Mouse (Mus musculus) CD4-positive, CD25-positive, alpha-beta regulatory T cell, adult 9 weeks (primary cell): ENCODE data around the gene Fam47e. TPM values are rescaled to one million over a fixed set of nuclear protein-coding genes. Genes with fewer than 3 reads are reported as not detected.

Experiments
- polyA plus RNA-seq: library from polyadenylated mRNA; unstranded; fragments of 100-300 nt; shearing (Covaris generic); gene quantifications from one replicate; pipeline ENCODE4 v1.2.1, GENCODE M21; 2017

Fam47e gene
- polyA plus RNA-seq = not detected

GRCm38 (mm10) chr5:92554891-92555511 is at the start of gene Fam47e:
Gene Fam47e, plus strand, starts transcription at chr5:92555069.

GRCm38 (mm10) chr5:92506733-92507132 is 48.1 kb upstream of the Fam47e start, which contains the start of gene Scarb2:
Gene Scarb2, minus strand, starts transcription at chr5:92506833.

GRCm38 (mm10) chr5:92602691-92603690 is 48.1 kb downstream of the Fam47e start, which contains the start of gene Stbd1:
Gene Stbd1, plus strand, starts transcription at chr5:92603041.

Other genes starting within 250 kb of the Fam47e start
- gene Sdad1, start 244.6 kb upstream of the Fam47e start, polyA plus RNA-seq = 70.1 TPM
- 0.12 TPM for gene Cxcl9, start 227.0 kb upstream of the Fam47e start, polyA plus RNA-seq
- 8.7 TPM for gene Art3, start 223.2 kb upstream of the Fam47e start, polyA plus RNA-seq
- 16.9 TPM for gene Cxcl10, start 206.2 kb upstream of the Fam47e start, polyA plus RNA-seq
- 53.3 TPM for gene Nup54, start 119.8 kb upstream of the Fam47e start, polyA plus RNA-seq
- 11.9 TPM for gene Scarb2, start 48.2 kb upstream of the Fam47e start, polyA plus RNA-seq
- not detected for gene Stbd1, start 48.0 kb downstream of the Fam47e start, polyA plus RNA-seq
- 0.11 TPM for gene Ccdc158, start 120.2 kb downstream of the Fam47e start, polyA plus RNA-seq
- not detected for gene Shroom3, start 128.4 kb downstream of the Fam47e start, polyA plus RNA-seq